In the genomic region with DNA sequence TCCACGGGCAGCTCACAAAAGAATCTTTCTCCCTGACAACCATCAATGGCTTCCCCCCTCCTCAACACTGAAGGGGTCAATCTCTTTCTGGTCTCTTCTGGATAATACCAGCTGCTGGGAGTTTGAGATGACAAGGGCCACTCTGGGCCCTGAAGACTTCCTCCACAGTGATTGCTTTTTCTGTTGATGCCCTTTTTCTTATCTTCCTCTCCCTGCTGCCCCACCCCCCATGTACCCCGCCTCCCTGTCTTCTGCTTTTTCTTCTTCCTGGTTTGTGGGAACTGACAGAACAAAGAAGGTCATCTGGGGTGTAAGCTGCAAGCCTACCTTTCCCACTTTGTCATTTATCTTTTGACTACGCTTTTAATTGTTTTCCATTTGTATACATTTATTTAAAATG, we compare ENCODE assay signal across 20 mouse cellular contexts. TPM values are rescaled to one million over a fixed set of nuclear protein-coding genes. Genes with fewer than 3 reads are reported as not detected.
DNase-seq lines count a peak whose midpoint lies in the region; ATAC-seq lines count a peak whose summit lies in the region.
"Had no signal": no experiment of that assay in that cellular context is flagged by ENCODE, and none has a peak within 500 bp of the region (broad histone marks: within the 10 kb centered on the region; RNA-seq: fewer than 3 reads in every experiment).

No protein-coding gene starts in this region.

- H3K27me3 ChIP-seq in liver, embryonic 12.5 days (replicated peaks): no peaks in the 10 kb centered on the region
- H3K27me3 ChIP-seq: heart, embryonic 15.5 days; hindbrain, embryonic 12.5 days; liver, embryonic 13.5 days had no signal

- H3K9me3 ChIP-seq in liver, embryonic 12.5 days (replicated peaks): no peaks in the 10 kb centered on the region
- H3K9me3 ChIP-seq: heart, embryonic 15.5 days; hindbrain, embryonic 12.5 days; liver, embryonic 13.5 days had no signal

- H3K9ac ChIP-seq in liver, embryonic 12.5 days: no peak overlapping the region
- H3K9ac ChIP-seq: heart, embryonic 15.5 days; hindbrain, embryonic 12.5 days; liver, embryonic 13.5 days had no signal

- no peak overlapping the region for H3K4me3 ChIP-seq in liver, embryonic 12.5 days
- H3K4me3 ChIP-seq: erythroblast, embryonic 14.5 days; gastrocnemius, adult 2 months; heart, embryonic 15.5 days; hindbrain, embryonic 12.5 days; liver, embryonic 13.5 days had no signal

- H3K4me1 ChIP-seq in liver, embryonic 12.5 days: no peaks in the 10 kb centered on the region
- H3K4me1 ChIP-seq: heart, embryonic 15.5 days; hindbrain, embryonic 12.5 days; liver, embryonic 13.5 days had no signal

- H3K36me3 ChIP-seq in liver, embryonic 12.5 days: no peaks in the 10 kb centered on the region
- H3K36me3 ChIP-seq: heart, embryonic 15.5 days; hindbrain, embryonic 12.5 days; liver, embryonic 13.5 days had no signal

- H3K27ac ChIP-seq in liver, embryonic 12.5 days: no peak overlapping the region
- H3K27ac ChIP-seq: gastrocnemius, adult 2 months; heart, embryonic 15.5 days; hindbrain, embryonic 12.5 days; liver, embryonic 13.5 days had no signal

- no peak overlapping the region for H3K4me2 ChIP-seq in liver, embryonic 12.5 days
- H3K4me2 ChIP-seq: heart, embryonic 15.5 days; hindbrain, embryonic 12.5 days; liver, embryonic 13.5 days had no signal

- 30% methylated on average over 3 of the region's 3 CpGs for WGBS in liver, embryonic 12.5 days (ENCODE audit: insufficient replicate concordance)

- peak; percentile 32 for DNase-seq in liver
- peak; percentile 43 for DNase-seq in thymus, postnatal 25 days
- no peak for DNase-seq in thymus, adult 18-20 months
- DNase-seq in lung, postnatal 4 days: peak; percentile 25 to 40
- DNase-seq in ovary, postnatal 10 days (ENCODE audit: low spot score): no peak
- DNase-seq in right cerebral cortex, adult 2 months (ENCODE audit: low spot score in 2 of 2): no peak
- DNase-seq: cerebellum, adult 8-10 months; gastrocnemius, adult 2 months; kidney, adult 8-10 months; liver, embryonic 13.5 days; right cerebral cortex, postnatal 25 days had no signal

- ATAC-seq in liver, embryonic 12.5 days: no peak
- no peak for ATAC-seq in erythroblast, adult 5-6 weeks (replicated peaks; ENCODE audit: low FRiP score, poor library complexity, severe bottlenecking)
- ATAC-seq: forebrain, embryonic 16.5 days; Patski had no signal

RNA-seq across cellular contexts. Expression of a gene that starts 5.4 kb away (rescaled TPM):
- not detected in 2 replicates for polyA plus RNA-seq in liver, embryonic 12.5 days (2016; fragmentation: Nextera tagmentation; extraction: Ambion mirVana)
- total RNA-seq in erythroblast, adult 5-6 weeks (2015; ENCODE audit: low replicate concordance): not detected in 2 replicates
- total RNA-seq in erythroblast, adult 5-6 weeks (2017; ENCODE audit: low replicate concordance): not detected in 2 replicates
- total RNA-seq: gastrocnemius, adult 2 months; left cerebral cortex, postnatal 25 days; megakaryocyte-erythroid progenitor cell, adult 5-6 weeks had no signal
- polyA plus RNA-seq: erythroblast, embryonic 14.5 days; forebrain, embryonic 16.5 days; heart, embryonic 15.5 days; hindbrain, embryonic 12.5 days; liver, embryonic 13.5 days; Patski had no signal

RNA-seq across cellular contexts. Expression of a gene that starts 5.4 kb away (rescaled TPM):
- polyA plus RNA-seq in liver, embryonic 12.5 days (2016; fragmentation: Nextera tagmentation; extraction: Ambion mirVana): 2.1 and 2.2 TPM in 2 replicates
- 44.6 and 47.6 TPM in 2 replicates for total RNA-seq in erythroblast, adult 5-6 weeks (2015; ENCODE audit: low replicate concordance)
- 46.6 and 54.4 TPM in 2 replicates for total RNA-seq in erythroblast, adult 5-6 weeks (2017; ENCODE audit: low replicate concordance)
- polyA plus RNA-seq: Patski had no signal

Comparison
In these comparisons a context has a peak if more than half of its experiments do, and no peak if none do; other contexts are left out.
1. DNase-seq: peak in liver (single experiment), thymus, postnatal 25 days (single experiment) and lung, postnatal 4 days (2 of 2); none in thymus, adult 18-20 months (0 of 2), ovary, postnatal 10 days (single experiment) and right cerebral cortex, adult 2 months (0 of 2).